Mouse (Mus musculus) CH12.LX (cell line): ENCODE measurements around the gene Gm20388. TPM values are rescaled to one million over a fixed set of nuclear protein-coding genes. Genes with fewer than 3 reads are reported as not detected.

Experiments
- DNase-seq: peaks from one replicate; pipeline ENCODE4 v3.0.0-alpha.2; 2013; ENCODE audit errors: extremely low read depth
- H3K27ac ChIP-seq: 2 replicates; pipeline ENCODE4 v1.5.1; 2012; ENCODE audit warnings: low read depth, mild to moderate bottlenecking, control low read depth, moderate library complexity; ENCODE audit not compliant: insufficient read depth
- H3K27me3 ChIP-seq: replicated peaks from 2 replicates; pipeline ENCODE3; 2012; ENCODE audit warnings: inconsistent platforms
- H3K36me3 ChIP-seq, 2 experiments: replicated peaks in 1 of 2; 2 replicates each; pipeline versions ENCODE3 to v1.6.1; 2012; ENCODE audit warnings: inconsistent platforms in 1 of 2, low read length in 1 of 2, mild to moderate bottlenecking in 1 of 2, mixed read lengths in 1 of 2, moderate library complexity in 1 of 2; ENCODE audit not compliant: control insufficient read depth in 1 of 2, insufficient read depth in 1 of 2
- H3K4me1 ChIP-seq, 2 experiments: 2 replicates each; pipeline ENCODE4 v1.6.1; 2012; ENCODE audit warnings: inconsistent platforms in 1 of 2, moderate library complexity in 1 of 2; ENCODE audit not compliant: insufficient read depth in 2 of 2, control insufficient read depth in 1 of 2
- H3K4me2 ChIP-seq: 2 replicates; pipeline ENCODE4 v1.6.1; 2012; ENCODE audit warnings: low read depth, mild to moderate bottlenecking, control low read depth; ENCODE audit not compliant: poor library complexity, insufficient read depth, severe bottlenecking
- H3K4me3 ChIP-seq, 3 experiments: fragments of 150-350 bp in 1 of 3; sonication (generic) in 1 of 3; replicated peaks in 1 of 3; 2 replicates each; pipeline versions ENCODE3 to v1.5.1; 2011 to 2012; ENCODE audit warnings: low read depth in 2 of 3, low read length in 2 of 3, mild to moderate bottlenecking in 2 of 3, moderate library complexity in 2 of 3, control low read depth in 1 of 3, improper control_type of control experiment in 1 of 3, inconsistent platforms in 1 of 3, mixed read lengths in 1 of 3; ENCODE audit not compliant: poor library complexity in 1 of 3
- H3K79me2 ChIP-seq: replicated peaks from 2 replicates; pipeline ENCODE4 v1.6.1; 2012; ENCODE audit warnings: mild to moderate bottlenecking, moderate library complexity; ENCODE audit not compliant: control insufficient read depth, poor library complexity, insufficient read depth, severe bottlenecking; ENCODE audit errors: extremely low read depth
- H3K9ac ChIP-seq: 2 replicates; pipeline ENCODE4 v1.6.1; 2012; ENCODE audit warnings: low read depth, mild to moderate bottlenecking, control low read depth, moderate library complexity; ENCODE audit not compliant: insufficient read depth
- H3K9me3 ChIP-seq: replicated peaks from 2 replicates; pipeline ENCODE3; 2012; ENCODE audit warnings: low read length, inconsistent platforms, mixed read lengths
- CHD1 ChIP-seq: IDR thresholded peaks from 2 replicates; pipeline ENCODE4 v1.6.1; 2012; ENCODE audit warnings: low read depth, low read length, improper control_type of control experiment, inconsistent platforms
- ELF1 ChIP-seq: IDR thresholded peaks from 2 replicates; pipeline ENCODE4 v1.6.1; 2014; ENCODE audit warnings: low read depth, mild to moderate bottlenecking, inconsistent platforms, low read length, improper control_type of control experiment
- JUN ChIP-seq: IDR thresholded peaks from 2 replicates; pipeline ENCODE4 v1.6.1; 2011; ENCODE audit warnings: low read depth, mild to moderate bottlenecking, low read length, improper control_type of control experiment, moderate library complexity; ENCODE audit not compliant: insufficient read depth
- MEF2A ChIP-seq: IDR thresholded peaks from 2 replicates; pipeline ENCODE4 v1.6.1; 2014; ENCODE audit warnings: low read depth, mild to moderate bottlenecking, inconsistent platforms, low read length, improper control_type of control experiment, borderline replicate concordance
- MYC ChIP-seq: IDR thresholded peaks from 2 replicates; pipeline ENCODE4 v1.6.1; 2011; ENCODE audit warnings: low read depth, mild to moderate bottlenecking, improper control_type of control experiment, low read length
- RCOR1 ChIP-seq: conservative IDR thresholded peaks from 2 replicates; pipeline ENCODE4 v1.6.1; 2012; ENCODE audit warnings: low read depth, mild to moderate bottlenecking, inconsistent platforms, low read length, improper control_type of control experiment
- TCF12 ChIP-seq: IDR thresholded peaks from 2 replicates; pipeline ENCODE4 v1.6.1; 2014; ENCODE audit warnings: low read depth, mild to moderate bottlenecking, inconsistent platforms, low read length, improper control_type of control experiment
- UBTF ChIP-seq: IDR thresholded peaks from 2 replicates; pipeline ENCODE4 v1.6.1; 2012; ENCODE audit warnings: low read depth, mild to moderate bottlenecking, inconsistent platforms, low read length, improper control_type of control experiment, moderate library complexity
- USF2 ChIP-seq: conservative IDR thresholded peaks from 2 replicates; pipeline ENCODE4 v1.6.1; 2011; ENCODE audit warnings: low read depth, low read length, improper control_type of control experiment
- ZC3H11A ChIP-seq: IDR thresholded peaks from 2 replicates; pipeline ENCODE4 v1.6.1; 2012; ENCODE audit warnings: low read depth, mild to moderate bottlenecking, inconsistent platforms, low read length, improper control_type of control experiment
- ZKSCAN1 ChIP-seq: IDR thresholded peaks from 2 replicates; pipeline ENCODE4 v1.6.1; 2012; ENCODE audit warnings: low read depth, inconsistent platforms, low read length, improper control_type of control experiment, borderline replicate concordance
- ZMIZ1 ChIP-seq: IDR thresholded peaks from 2 replicates; pipeline ENCODE4 v1.6.1; 2012; ENCODE audit warnings: low read depth, mild to moderate bottlenecking, inconsistent platforms, low read length, improper control_type of control experiment
- ZNF384 ChIP-seq: IDR thresholded peaks from 2 replicates; pipeline ENCODE4 v1.6.1; 2012; ENCODE audit warnings: low read depth, low read length, improper control_type of control experiment, inconsistent platforms
- dilution Hi-C: fragments of 300-500 bp; cut with MboI; formaldehyde crosslinking; loops from 2 replicates; pipeline ENCODE4 v1.14.3; 2020; ENCODE audit warnings: low sequenced_read_pairs; ENCODE audit not compliant: extremely low pct_unique_long_range_greater_than_20kb, extremely low pct_ligation_motif_present
- in situ Hi-C: fragments of 300-500 bp; cut with MboI; formaldehyde crosslinking; loops from 3 replicates; pipeline ENCODE4 v1.14.3; 2019; ENCODE audit warnings: low sequenced_read_pairs, low pct_ligation_motif_present, low pct_unique_long_range_greater_than_20kb, mixed read lengths
- polyA plus RNA-seq: library from polyadenylated mRNA; unstranded; fragments of >175 nt; gene quantifications from 2 replicates; pipeline ENCODE4 v1.2.1, GENCODE M21; 2012; ENCODE audit warnings: low read depth; ENCODE audit not compliant: insufficient read length
- total RNA-seq, 2 experiments: library from RNA; depleted of rRNA; stranded (reverse); fragments of 300-350 nt in 1 of 2; fragments of >200 nt in 1 of 2; gene quantifications; 2 replicates each; pipeline ENCODE4 v1.2.3; 2012 to 2014

Gene Gm20388
- total and polyA plus RNA-seq, 3 experiments, result 14.8 to 26.3 (median 22.2) TPM

GRCm38 (mm10) chr8:119912643-119913042 lies 2.0 kb downstream of the Gm20388 start:
- Histone ChIP-seq H3K4me1 (peaks cover 15 to 51% of the 10 kb centered on the region in 2 experiments), H3K9me3 (no peaks in the 10 kb centered on the region), H3K27me3 (peaks cover 2% of the 10 kb centered on the region), H3K36me3 (peaks cover 2 to 33% of the 10 kb centered on the region in 2 experiments), H3K4me3 (peak overlapping the region in 2 of 3 experiments; percentile 14 to 94), H3K4me2 (peak overlapping the region; percentile 65), H3K27ac (no peak overlapping the region), H3K79me2 (peaks cover 68% of the 10 kb centered on the region), H3K9ac (peak overlapping the region; percentile 69; the same call in 1 of the 2 replicates)
- no peak for DNase-seq
- TF ChIP-seq RCOR1 (no peak), ZKSCAN1 (no peak), JUN (no peak), MEF2A (no peak), ZMIZ1 (no peak), CHD1 (no peak), ZNF384 (no peak), ELF1 (no peak)
- in situ Hi-C loops, result no loop called here
- dilution Hi-C loops, result no loop called here

GRCm38 (mm10) chr8:119913181-119913580 lies 2.5 kb downstream of the Gm20388 start:
- Histone ChIP-seq H3K27me3 (no peaks in the 10 kb centered on the region), H3K4me1 (peaks cover 15 to 51% of the 10 kb centered on the region in 2 experiments), H3K9ac (no peak overlapping the region), H3K27ac (no peak overlapping the region), H3K36me3 (peaks cover 4 to 39% of the 10 kb centered on the region in 2 experiments), H3K4me3 (no peak overlapping the region), H3K4me2 (no peak overlapping the region; the same call in 1 of the 2 replicates), H3K9me3 (no peaks in the 10 kb centered on the region), H3K79me2 (peaks cover 73% of the 10 kb centered on the region)
- TF ChIP-seq TCF12 (no peak), MEF2A (no peak), JUN (no peak), UBTF (no peak), USF2 (no peak), MYC (no peak), ZNF384 (no peak), ELF1 (no peak), ZC3H11A (no peak)
- in situ Hi-C loops (no loop called here), dilution Hi-C loops (no loop called here)
- no peak for DNase-seq
